Mouse (Mus musculus) brain, embryonic 14.5 days (tissue): Measurements from ENCODE around the gene Gcnt3.

ENCODE experiments used
- CTCF ChIP-seq: fragments of 200-500 bp; IDR thresholded peaks from 2 replicates; pipeline ENCODE4 v1.5.1; 2012; ENCODE audit warnings: inconsistent platforms, mild to moderate bottlenecking, moderate library complexity, borderline replicate concordance; ENCODE audit not compliant: insufficient read depth, insufficient read length; ENCODE audit errors: extremely low read depth
- POLR2A ChIP-seq: fragments of 200-500 bp; IDR thresholded peaks from 2 replicates; pipeline ENCODE4 v1.6.1; 2012; ENCODE audit warnings: mild to moderate bottlenecking, inconsistent platforms, borderline replicate concordance; ENCODE audit not compliant: poor library complexity, insufficient read depth, insufficient read length, severe bottlenecking; ENCODE audit errors: extremely low read depth

DNA sequence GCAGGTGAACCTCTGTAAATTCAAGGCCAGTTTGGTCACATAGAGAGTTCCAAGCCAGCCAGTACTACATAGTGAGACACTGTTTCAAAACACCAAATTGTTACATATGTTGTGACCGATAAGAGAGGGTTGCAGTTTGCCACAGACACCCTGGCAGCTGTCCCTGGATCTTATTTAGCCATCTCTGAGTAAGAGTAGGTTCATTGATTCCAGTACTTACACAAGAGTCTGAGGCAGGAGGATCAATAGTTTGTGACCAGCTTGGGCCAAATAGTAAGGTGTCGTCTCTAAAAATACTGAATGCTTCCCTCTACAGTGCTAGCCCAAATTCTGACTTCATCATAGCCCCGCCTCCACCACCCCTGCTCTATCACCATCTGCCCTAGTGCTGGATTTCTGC is 40.1 kb upstream of the Gcnt3 start:
- TF ChIP-seq CTCF, result no peak
- TF ChIP-seq POLR2A, result no peak
